Mouse (Mus musculus) limb, embryonic 11.5 days (tissue): Measurements from ENCODE around the gene Dscaml1. TPM values are rescaled to one million over a fixed set of nuclear protein-coding genes. Genes with fewer than 3 reads are reported as not detected.

ENCODE experiments used
- ATAC-seq: fragments of 200-750 bp; cut with Nextera tagmentation; 2 replicates; pipeline ENCODE4 v1.8.0; 2017; ENCODE audit warnings: low read depth; ENCODE audit not compliant: insufficient number of reproducible peaks, low FRiP score, low TSS enrichment
- DNase-seq: peaks from one replicate; pipeline ENCODE4 v3.0.0-alpha.2; 2015; ENCODE audit warnings: low spot score
- H3K27ac ChIP-seq: fragments of 300-500 bp; sonication (generic); replicated peaks from 2 replicates; pipeline ENCODE4 v1.5.1; 2014; ENCODE audit warnings: low read depth, mild to moderate bottlenecking, low read length
- H3K27me3 ChIP-seq: fragments of 300-500 bp; sonication (generic); 2 replicates; pipeline ENCODE4 v1.6.1; 2014; ENCODE audit warnings: mild to moderate bottlenecking, low read length, mixed read lengths; ENCODE audit not compliant: control insufficient read depth, insufficient read depth
- H3K36me3 ChIP-seq: fragments of 300-500 bp; sonication (generic); 2 replicates; pipeline ENCODE4 v1.6.1; 2014; ENCODE audit warnings: mild to moderate bottlenecking, low read length, moderate library complexity, mixed read lengths; ENCODE audit not compliant: control insufficient read depth, insufficient read depth
- H3K4me1 ChIP-seq: fragments of 300-500 bp; sonication (generic); 2 replicates; pipeline ENCODE4 v1.6.1; 2014; ENCODE audit warnings: low read length, mixed read lengths; ENCODE audit not compliant: control insufficient read depth, insufficient read depth
- H3K4me2 ChIP-seq: fragments of 300-500 bp; sonication (generic); 2 replicates; pipeline ENCODE4 v1.6.1; 2014; ENCODE audit warnings: low read depth, mild to moderate bottlenecking, moderate library complexity; ENCODE audit not compliant: severe bottlenecking
- H3K4me3 ChIP-seq: fragments of 300-500 bp; sonication (generic); 2 replicates; pipeline ENCODE4 v1.5.1; 2014; ENCODE audit warnings: low read depth, low read length
- H3K9ac ChIP-seq: fragments of 300-500 bp; sonication (generic); 2 replicates; pipeline ENCODE4 v1.6.1; 2014; ENCODE audit warnings: mild to moderate bottlenecking, low read length
- H3K9me3 ChIP-seq: fragments of 300-500 bp; sonication (generic); 2 replicates; pipeline ENCODE4 v1.6.1; 2016; ENCODE audit warnings: low read length; ENCODE audit not compliant: control insufficient read depth
- WGBS: fragments of 180-500 bp; shearing (Covaris S2); extraction: QIAGEN DNeasy Blood & Tissue Kit; methylation state at CpG from one replicate; pipeline ENCODE4 v1.1.7; 2014; 5-methylcytosine and 5-hydroxymethylcytosine counted together
- polyA plus RNA-seq: library from polyadenylated mRNA; unstranded; fragments of >200 nt; fragmentation: Nextera tagmentation; extraction: Ambion mirVana; gene quantifications from 2 replicates; pipeline ENCODE4 v1.2.1, GENCODE M21; 2014

The Dscaml1 gene
- polyA plus RNA-seq, 1 experiment from 2014 or later, result 0.11 TPM

DNA sequence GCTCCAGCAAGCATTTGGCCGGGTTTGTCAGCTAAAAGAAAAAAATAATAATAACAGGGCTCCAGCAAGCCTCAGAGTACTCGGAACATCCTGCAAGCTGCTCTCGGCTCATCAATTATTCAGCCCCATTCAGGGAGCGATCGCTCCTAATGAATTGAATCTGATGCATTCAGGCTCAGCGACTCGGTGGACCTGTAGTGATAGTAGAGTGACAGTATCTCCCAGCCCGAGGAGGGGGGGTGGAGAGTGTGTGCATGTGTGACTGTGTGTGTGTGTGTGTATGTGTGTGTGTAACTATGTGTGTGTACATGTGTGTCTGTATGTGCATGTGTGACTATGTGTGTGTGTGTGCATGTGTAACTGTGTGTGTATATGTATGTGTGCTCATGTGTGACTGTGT is 250.2 kb downstream of the Dscaml1 start:
- DNase-seq (no peak), ATAC-seq (no peak)
- no peak overlapping the region for H3K9ac ChIP-seq
- no peak overlapping the region for H3K4me2 ChIP-seq
- WGBS, result 79% methylated on average over 8 of the region's 8 CpGs
- H3K36me3 ChIP-seq, result no peaks in the 10 kb centered on the region
- no peaks in the 10 kb centered on the region for H3K27me3 ChIP-seq
- H3K27ac ChIP-seq, result no peak overlapping the region
- H3K4me3 ChIP-seq, result no peak overlapping the region
- no peaks in the 10 kb centered on the region for H3K9me3 ChIP-seq
- H3K4me1 ChIP-seq, result peaks cover 12% of the 10 kb centered on the region

DNA sequence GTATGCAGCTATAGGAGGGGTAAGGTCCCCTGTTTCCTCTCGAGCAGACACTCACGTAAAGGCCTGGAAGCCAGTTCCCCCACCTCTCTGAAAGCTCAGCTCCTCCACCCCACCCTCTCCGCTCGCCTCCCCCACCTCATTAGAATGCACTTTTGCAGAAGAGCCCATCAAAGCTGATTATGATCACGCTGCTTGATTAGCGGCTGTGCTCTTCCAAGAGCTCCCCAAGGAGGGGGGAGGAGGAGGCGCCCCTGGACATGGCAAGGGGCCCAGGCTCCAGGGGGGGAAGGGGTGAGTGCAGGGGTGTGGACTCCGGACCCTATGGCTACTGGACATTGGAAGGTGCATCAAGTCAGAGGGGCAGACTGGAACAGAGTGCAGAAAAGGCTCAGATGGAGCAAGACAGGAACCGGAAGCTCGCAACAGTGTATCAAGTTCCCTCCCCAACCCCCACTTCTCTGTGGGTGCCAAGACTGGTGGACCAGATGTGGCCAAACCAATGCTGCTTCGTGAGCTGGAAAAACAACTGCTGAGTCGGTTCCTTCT is 250.9 kb downstream of the Dscaml1 start:
- ATAC-seq (0 out of 2 replicates have a peak, but pooled peaks have one; percentile 49), DNase-seq (peak; percentile 61)
- Histone ChIP-seq H3K27me3 (no peaks in the 10 kb centered on the region), H3K4me2 (peak overlapping the region; percentile 25; the same call in 1 of the 2 replicates), H3K27ac (no peak overlapping the region; the same call in 1 of the 2 replicates), H3K36me3 (no peaks in the 10 kb centered on the region), H3K9me3 (no peaks in the 10 kb centered on the region), H3K4me1 (peaks cover 12% of the 10 kb centered on the region), H3K9ac (peak overlapping the region; percentile 30; the same call in 1 of the 2 replicates), H3K4me3 (no peak overlapping the region)
- whole genome bisulfite sequencing, result 41% methylated on average over 12 of the region's 12 CpGs

DNA sequence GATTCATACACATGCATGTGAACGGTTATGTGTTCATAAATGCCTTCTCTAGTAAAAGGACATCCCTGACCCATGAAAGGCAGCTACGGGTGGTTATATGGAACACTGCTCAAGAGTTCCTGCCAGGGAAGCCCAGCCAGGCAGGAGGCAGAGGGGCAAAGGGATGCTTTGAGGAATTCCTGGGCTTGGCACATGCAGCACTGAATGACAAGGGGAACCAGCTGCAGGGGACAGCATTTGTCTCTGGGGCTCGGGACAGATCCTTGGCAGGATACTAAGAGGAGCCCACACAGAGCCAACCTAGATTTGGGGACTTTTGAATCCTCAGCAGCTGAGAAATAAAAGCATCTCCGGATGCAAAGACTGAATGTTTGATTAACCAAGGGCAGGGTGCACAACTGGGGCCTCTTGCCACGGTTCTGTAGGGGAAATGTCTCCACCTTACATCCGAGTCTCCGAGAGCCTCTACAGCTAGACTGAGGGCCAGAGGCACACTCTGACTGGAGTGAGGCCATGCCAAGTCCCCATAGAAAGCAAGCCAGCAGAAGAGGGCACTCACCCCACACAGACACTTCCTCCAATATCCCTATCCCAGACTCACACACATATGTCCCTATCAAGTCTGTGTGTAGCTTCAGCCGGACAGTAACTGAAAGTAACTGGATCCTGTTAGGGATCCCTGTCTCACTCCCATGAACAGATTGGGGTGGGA is 251.7 kb downstream of the Dscaml1 start:
- no peak overlapping the region for H3K4me2 ChIP-seq
- no peaks in the 10 kb centered on the region for H3K36me3 ChIP-seq
- no peaks in the 10 kb centered on the region for H3K27me3 ChIP-seq
- no peak for DNase-seq
- no peak overlapping the region for H3K9ac ChIP-seq
- WGBS, result 83% methylated on average over 8 of the region's 8 CpGs
- no peaks in the 10 kb centered on the region for H3K9me3 ChIP-seq
- no peak overlapping the region for H3K4me3 ChIP-seq
- no peak for ATAC-seq
- H3K4me1 ChIP-seq, result peaks cover 12% of the 10 kb centered on the region
- no peak overlapping the region for H3K27ac ChIP-seq

DNA sequence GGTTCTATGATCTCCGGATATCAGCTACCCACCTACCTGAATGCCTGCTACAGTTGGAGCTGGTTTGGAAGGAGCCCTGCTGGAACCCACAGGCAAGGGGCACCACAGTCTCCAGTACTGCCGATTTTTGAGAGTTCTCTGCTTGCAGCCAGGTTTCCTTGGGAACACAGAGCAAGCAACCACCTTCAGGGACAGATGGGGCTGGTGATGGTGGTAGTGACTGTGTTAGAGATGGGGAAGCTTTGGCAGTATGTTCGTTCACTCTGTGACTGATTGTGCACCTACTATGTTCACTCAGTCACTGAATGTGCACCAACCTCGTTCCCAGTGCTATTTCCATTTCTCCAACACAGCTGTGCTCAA is 252.2 kb downstream of the Dscaml1 start:
- Histone ChIP-seq H3K4me1 (peaks cover 12% of the 10 kb centered on the region), H3K4me2 (no peak overlapping the region), H3K4me3 (no peak overlapping the region), H3K36me3 (no peaks in the 10 kb centered on the region), H3K9ac (no peak overlapping the region), H3K9me3 (no peaks in the 10 kb centered on the region), H3K27ac (no peak overlapping the region), H3K27me3 (no peaks in the 10 kb centered on the region)
- 86% methylated on average over 4 of the region's 4 CpGs for WGBS
- DNase-seq, result no peak
- ATAC-seq, result no peak

DNA sequence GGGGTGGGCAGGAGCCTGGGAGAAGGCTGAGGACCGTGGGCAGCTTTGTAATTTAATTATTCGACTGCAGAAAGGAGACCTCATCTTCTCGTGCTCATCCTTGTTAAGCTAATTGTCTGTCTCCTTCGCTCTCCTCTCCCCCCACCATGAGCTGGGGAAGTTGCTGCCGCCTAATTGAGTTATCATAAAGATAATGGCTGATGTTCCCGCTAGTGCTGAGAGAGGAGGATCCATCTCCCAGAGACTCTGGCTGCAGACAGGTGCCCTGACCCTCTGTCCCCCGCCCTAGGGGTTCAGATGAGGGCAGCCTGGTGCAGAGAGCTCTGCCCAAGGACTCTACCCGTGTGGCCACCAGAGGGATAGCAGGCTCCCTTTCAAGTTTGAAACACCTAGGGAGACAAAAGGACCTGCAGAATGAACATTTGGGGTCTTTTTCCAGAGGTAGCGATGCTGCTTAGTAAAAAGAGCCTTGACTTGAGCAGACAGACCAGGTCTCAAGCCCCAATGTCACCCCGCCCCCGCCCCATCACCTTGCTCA is 256.1 kb downstream of the Dscaml1 start:
- no peak overlapping the region for H3K27ac ChIP-seq
- no peaks in the 10 kb centered on the region for H3K9me3 ChIP-seq
- no peak overlapping the region for H3K9ac ChIP-seq
- WGBS, result 45% methylated on average over 11 of the region's 11 CpGs
- no peak overlapping the region for H3K4me3 ChIP-seq
- H3K4me1 ChIP-seq, result peaks cover 4% of the 10 kb centered on the region
- ATAC-seq, result no peak
- H3K36me3 ChIP-seq, result no peaks in the 10 kb centered on the region
- no peaks in the 10 kb centered on the region for H3K27me3 ChIP-seq
- no peak for DNase-seq
- H3K4me2 ChIP-seq, result no peak overlapping the region

DNA sequence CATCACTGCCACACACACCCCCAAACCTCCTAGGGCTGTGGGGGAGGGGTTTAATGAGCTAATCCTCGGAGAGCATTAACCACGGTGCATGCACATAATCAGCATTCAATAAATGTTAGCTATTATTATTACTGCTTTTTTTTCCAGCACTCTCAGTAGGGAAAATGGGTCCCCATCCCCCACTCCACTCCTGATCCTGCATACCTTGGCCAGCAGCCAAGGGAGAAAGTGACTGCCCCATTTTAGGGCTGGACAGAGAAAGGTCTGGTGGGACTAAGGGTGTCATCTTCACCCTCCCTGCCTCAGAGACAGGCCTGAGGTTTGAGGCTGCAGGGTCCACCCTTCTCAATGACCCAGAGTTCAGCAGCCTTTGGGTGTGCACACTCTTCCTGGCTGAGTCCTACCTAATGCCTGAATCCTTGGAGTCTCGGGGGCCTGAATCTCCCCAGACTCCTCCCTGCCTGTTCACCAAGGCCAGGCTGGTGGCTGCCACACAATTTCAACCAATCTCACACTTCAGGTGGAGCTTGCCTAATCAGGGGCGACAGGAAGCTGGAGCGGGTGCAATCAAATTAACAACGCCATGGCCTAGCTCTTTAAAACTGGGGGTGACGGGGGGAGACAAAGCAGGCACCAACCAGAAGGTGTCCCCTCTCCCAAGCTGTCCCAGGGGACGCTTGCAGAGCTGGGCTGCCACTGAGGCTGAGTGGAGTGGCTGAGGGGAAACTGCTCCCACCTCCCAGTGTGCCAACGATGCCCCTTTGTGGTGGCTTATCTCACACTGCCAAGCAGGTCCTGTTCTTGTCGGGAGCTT is 267.2 kb downstream of the Dscaml1 start:
- H3K9me3 ChIP-seq, result no peaks in the 10 kb centered on the region
- H3K27ac ChIP-seq, result no peak overlapping the region
- 45% methylated on average over 10 of the region's 10 CpGs for WGBS
- no peaks in the 10 kb centered on the region for H3K36me3 ChIP-seq
- ATAC-seq, result no peak
- no peak for DNase-seq
- H3K4me1 ChIP-seq, result peaks cover 7% of the 10 kb centered on the region; the same call in 1 of the 2 replicates
- no peak overlapping the region for H3K9ac ChIP-seq
- no peak overlapping the region for H3K4me3 ChIP-seq
- no peak overlapping the region for H3K4me2 ChIP-seq
- H3K27me3 ChIP-seq, result no peaks in the 10 kb centered on the region

DNA sequence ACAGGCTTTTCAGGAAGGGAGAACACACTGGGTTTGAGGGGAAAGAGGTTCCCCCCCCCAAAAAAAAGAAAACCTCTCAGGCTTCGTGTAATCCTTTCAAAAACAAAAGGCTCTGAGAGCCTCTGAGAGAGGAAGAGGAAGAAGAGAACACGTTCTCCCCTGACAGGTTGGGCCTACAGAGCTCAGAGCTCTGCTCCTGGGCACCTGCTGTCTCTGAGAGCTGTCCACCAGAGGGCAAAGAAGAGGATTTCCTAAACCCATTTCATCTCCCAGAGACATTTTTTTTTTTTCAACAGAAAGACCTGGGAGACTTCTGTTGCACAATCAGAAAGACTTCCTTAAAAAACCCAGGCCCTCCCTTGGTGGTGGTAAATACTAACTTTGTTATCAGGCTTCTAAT is 267.8 kb downstream of the Dscaml1 start:
- Histone ChIP-seq H3K27ac (no peak overlapping the region), H3K4me3 (no peak overlapping the region), H3K4me2 (no peak overlapping the region), H3K36me3 (no peaks in the 10 kb centered on the region), H3K9ac (no peak overlapping the region), H3K27me3 (no peaks in the 10 kb centered on the region), H3K9me3 (no peaks in the 10 kb centered on the region), H3K4me1 (peaks cover 7% of the 10 kb centered on the region; the same call in 1 of the 2 replicates)
- DNase-seq (no peak), ATAC-seq (no peak)
- WGBS, result 39% methylated on average over 2 of the region's 2 CpGs

DNA sequence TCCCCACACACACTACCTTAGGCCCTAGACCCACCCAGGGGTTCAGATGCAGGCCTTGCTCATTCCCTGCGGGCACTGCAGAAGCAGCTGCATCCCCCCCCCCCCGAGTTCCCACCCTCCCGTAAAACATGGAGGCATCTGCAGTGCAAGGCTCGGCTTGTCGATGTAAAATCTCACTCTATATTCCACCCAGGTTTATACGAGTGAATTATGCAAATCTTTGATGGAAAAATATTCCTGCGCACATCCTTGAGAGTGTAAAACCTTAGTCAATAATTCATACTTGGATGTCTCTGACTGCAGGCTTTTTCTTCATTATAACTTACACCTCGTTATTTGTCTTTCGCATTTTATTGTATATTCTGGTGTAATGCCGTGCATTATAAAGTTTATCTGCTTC is 272.7 kb downstream of the Dscaml1 start:
- ATAC-seq (no peak), DNase-seq (no peak)
- Histone ChIP-seq H3K9ac (no peak overlapping the region), H3K9me3 (no peaks in the 10 kb centered on the region), H3K4me3 (no peak overlapping the region), H3K27me3 (no peaks in the 10 kb centered on the region), H3K36me3 (no peaks in the 10 kb centered on the region), H3K4me2 (no peak overlapping the region), H3K4me1 (no peaks in the 10 kb centered on the region), H3K27ac (no peak overlapping the region)
- 78% methylated on average over 10 of the region's 10 CpGs for WGBS
